In the genomic region with DNA sequence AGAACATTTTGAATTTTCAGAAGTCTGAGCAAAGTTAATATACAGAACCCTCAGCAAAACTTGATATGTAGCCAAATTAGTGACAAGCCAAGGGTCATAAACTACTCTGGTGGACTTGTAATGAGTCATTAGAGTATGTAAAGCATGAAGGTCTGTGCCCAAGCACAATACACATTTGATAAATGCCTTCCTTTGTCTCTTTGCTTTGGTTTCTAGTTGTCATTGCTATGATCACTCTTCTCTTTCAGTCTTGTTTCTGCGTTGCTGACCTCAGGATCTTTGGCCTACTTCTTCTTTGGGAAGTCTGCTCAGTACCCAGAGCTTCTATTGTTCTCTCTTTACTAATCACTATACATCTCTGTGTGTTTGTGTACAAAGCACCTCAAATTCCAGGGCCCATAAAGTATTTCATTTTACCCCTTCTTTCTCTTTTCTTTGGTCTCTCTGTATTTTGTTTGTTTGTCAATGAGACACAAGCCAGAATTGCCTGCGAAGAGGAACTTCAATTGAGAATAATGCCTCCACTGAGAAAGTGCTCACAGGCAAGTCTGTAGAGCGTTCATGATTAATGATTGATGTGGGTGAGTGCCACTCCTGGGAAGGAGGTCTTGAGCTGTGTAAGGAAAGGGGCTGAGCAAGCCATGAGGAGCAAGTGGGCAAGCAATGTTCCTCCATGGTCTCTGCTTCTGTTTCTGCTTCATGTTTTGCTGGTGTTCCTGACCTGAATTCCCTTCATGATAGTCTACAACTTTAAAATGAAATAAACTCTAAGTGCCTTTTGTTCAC, we compare ENCODE assay signal across 26 mouse cellular contexts.
DNase-seq lines count a peak whose midpoint lies in the region; ATAC-seq and TF ChIP-seq lines count a peak whose summit lies in the region.
"Had no signal": no experiment of that assay in that cellular context is flagged by ENCODE, and none has a peak within 500 bp of the region (broad histone marks: within the 10 kb centered on the region; RNA-seq: fewer than 3 reads in every experiment).

No protein-coding gene starts in this region.

- no peak for TF ChIP-seq CTCF in brain, embryonic 14.5 days (IDR thresholded peaks at IDR 0.05; ENCODE audit: borderline replicate concordance, extremely low read depth, insufficient read depth, insufficient read length)

- H3K9ac ChIP-seq in kidney, embryonic 15.5 days, result no peak overlapping the region
- H3K9ac ChIP-seq in kidney, embryonic 16.5 days (replicated peaks; ENCODE audit: low read length), result no peak overlapping the region
- no peak overlapping the region for H3K9ac ChIP-seq in intestine, embryonic 16.5 days (ENCODE audit: low read depth, low read length)
- no peak overlapping the region for H3K9ac ChIP-seq in midbrain, embryonic 15.5 days
- H3K9ac ChIP-seq: forebrain, embryonic 13.5 days; heart, embryonic 15.5 days; liver, embryonic 14.5 days had no signal

- H3K4me2 ChIP-seq in kidney, embryonic 15.5 days, result no peak overlapping the region
- no peak overlapping the region for H3K4me2 ChIP-seq in kidney, embryonic 16.5 days (replicated peaks; ENCODE audit: low read depth, low read length)
- no peak overlapping the region for H3K4me2 ChIP-seq in intestine, embryonic 16.5 days (ENCODE audit: low read depth, low read length)
- H3K4me2 ChIP-seq in midbrain, embryonic 15.5 days, result no peak overlapping the region
- H3K4me2 ChIP-seq: forebrain, embryonic 13.5 days; heart, embryonic 15.5 days had no signal

- no peaks in the 10 kb centered on the region for H3K27me3 ChIP-seq in kidney, embryonic 15.5 days
- H3K27me3 ChIP-seq in kidney, embryonic 16.5 days (ENCODE audit: insufficient read depth, low read length), result no peaks in the 10 kb centered on the region
- H3K27me3 ChIP-seq in intestine, embryonic 16.5 days (replicated peaks; ENCODE audit: control insufficient read depth, insufficient read depth, low read length), result no peaks in the 10 kb centered on the region
- H3K27me3 ChIP-seq in midbrain, embryonic 15.5 days (replicated peaks), result no peaks in the 10 kb centered on the region
- H3K27me3 ChIP-seq: forebrain, embryonic 13.5 days; heart, embryonic 15.5 days had no signal

- peaks cover 6% of the 10 kb centered on the region; the same call in 1 of the 2 replicates for H3K4me1 ChIP-seq in kidney, embryonic 15.5 days
- peaks cover 8% of the 10 kb centered on the region; the same call in 1 of the 2 replicates for H3K4me1 ChIP-seq in kidney, embryonic 16.5 days (ENCODE audit: insufficient read depth, low read length)
- no peaks in the 10 kb centered on the region for H3K4me1 ChIP-seq in intestine, embryonic 16.5 days (ENCODE audit: control insufficient read depth, insufficient read depth, low read length)
- no peaks in the 10 kb centered on the region for H3K4me1 ChIP-seq in midbrain, embryonic 15.5 days
- H3K4me1 ChIP-seq: forebrain, embryonic 13.5 days; heart, embryonic 15.5 days had no signal

- no peak overlapping the region for H3K4me3 ChIP-seq in kidney, embryonic 15.5 days (replicated peaks)
- no peak overlapping the region for H3K4me3 ChIP-seq in kidney, embryonic 16.5 days (ENCODE audit: low read length)
- no peak overlapping the region for H3K4me3 ChIP-seq in intestine, embryonic 16.5 days (ENCODE audit: low read length)
- no peak overlapping the region for H3K4me3 ChIP-seq in midbrain, embryonic 15.5 days
- H3K4me3 ChIP-seq: forebrain, embryonic 13.5 days; heart, embryonic 15.5 days had no signal

- 53% methylated on average over 3 of the region's 3 CpGs for WGBS in kidney, embryonic 15.5 days
- WGBS in kidney, embryonic 16.5 days, result 61% methylated on average over 3 of the region's 3 CpGs
- WGBS in intestine, embryonic 16.5 days, result 35% methylated on average over 3 of the region's 3 CpGs
- 63% methylated on average over 3 of the region's 3 CpGs for WGBS in midbrain, embryonic 15.5 days

- TF ChIP-seq POLR2A in brain, embryonic 14.5 days (IDR thresholded peaks at IDR 0.05; ENCODE audit: borderline replicate concordance, extremely low read depth, insufficient read depth, insufficient read length, poor library complexity, severe bottlenecking), result no peak

- DNase-seq in Muller cell, postnatal 12 days (ENCODE audit: inconsistent ontology term), result peak; percentile 83
- peak; percentile 12 for DNase-seq in brain, embryonic 14.5 days (ENCODE audit: low read depth)
- DNase-seq in c-Kit-positive CD71-positive TER-119-positive erythroid progenitor cells, embryonic 14.5 days (ENCODE audit: low spot score), result no peak
- no peak for DNase-seq in layer of hippocampus, postnatal 36 days
- DNase-seq: adrenal gland, adult 2 months; adrenal gland, postnatal 36 days; B cell, adult 2 months; cerebellum, adult 8-10 months; cerebellum, postnatal 25 days; gastrocnemius, postnatal 14 days; kidney, adult 8-10 months; kidney, postnatal 4 days; liver; lung, adult 2 months; lung, postnatal 36 days; midbrain, embryonic 14.5 days; thymus, postnatal 4 days had no signal

- ATAC-seq in kidney, embryonic 15.5 days (replicated peaks; ENCODE audit: low FRiP score), result 0 out of 2 replicates have a peak, but pooled peaks have one; percentile 62
- ATAC-seq in kidney, embryonic 16.5 days (ENCODE audit: low FRiP score, low TSS enrichment), result no peak
- 0 out of 2 replicates have a peak, but pooled peaks have one; percentile 53 for ATAC-seq in intestine, embryonic 16.5 days
- ATAC-seq in midbrain, embryonic 15.5 days (replicated peaks), result no peak
- ATAC-seq: activated CD4-positive, CD25-positive, alpha-beta regulatory T cell, adult 4 months; forebrain, embryonic 13.5 days; hindbrain, embryonic 16.5 days had no signal

- no peaks in the 10 kb centered on the region for H3K36me3 ChIP-seq in kidney, embryonic 15.5 days
- no peaks in the 10 kb centered on the region for H3K36me3 ChIP-seq in kidney, embryonic 16.5 days (ENCODE audit: insufficient read depth, low read length)
- H3K36me3 ChIP-seq in intestine, embryonic 16.5 days (ENCODE audit: control insufficient read depth, insufficient read depth, low read length), result no peaks in the 10 kb centered on the region
- no peaks in the 10 kb centered on the region for H3K36me3 ChIP-seq in midbrain, embryonic 15.5 days (replicated peaks)
- H3K36me3 ChIP-seq: heart, embryonic 15.5 days had no signal

- no peak overlapping the region for H3K27ac ChIP-seq in kidney, embryonic 15.5 days
- no peak overlapping the region for H3K27ac ChIP-seq in kidney, embryonic 16.5 days (ENCODE audit: low read length)
- no peak overlapping the region for H3K27ac ChIP-seq in intestine, embryonic 16.5 days (ENCODE audit: low read length)
- H3K27ac ChIP-seq in midbrain, embryonic 15.5 days, result no peak overlapping the region
- H3K27ac ChIP-seq: forebrain, embryonic 13.5 days; heart, embryonic 15.5 days; liver, embryonic 14.5 days had no signal

- no peaks in the 10 kb centered on the region for H3K9me3 ChIP-seq in kidney, embryonic 15.5 days (replicated peaks)
- H3K9me3 ChIP-seq in kidney, embryonic 16.5 days (ENCODE audit: low read length), result no peaks in the 10 kb centered on the region
- H3K9me3 ChIP-seq in intestine, embryonic 16.5 days (ENCODE audit: control insufficient read depth, low read length), result no peaks in the 10 kb centered on the region
- H3K9me3 ChIP-seq in midbrain, embryonic 15.5 days, result no peaks in the 10 kb centered on the region
- H3K9me3 ChIP-seq: heart, embryonic 15.5 days had no signal

Comparison
In these comparisons a context has a peak if more than half of its experiments do, and no peak if none do; other contexts are left out.
1. ATAC-seq: peak in kidney, embryonic 15.5 days (single experiment) and intestine, embryonic 16.5 days (single experiment); none in kidney, embryonic 16.5 days (single experiment) and midbrain, embryonic 15.5 days (single experiment).
2. DNase-seq: peak in Muller cell, postnatal 12 days (single experiment) and brain, embryonic 14.5 days (single experiment); none in c-Kit-positive CD71-positive TER-119-positive erythroid progenitor cells, embryonic 14.5 days (single experiment) and layer of hippocampus, postnatal 36 days (0 of 2).